Mouse (Mus musculus): Measurements from ENCODE around the gene Gm28230.

The Gm28230 gene

DNA sequence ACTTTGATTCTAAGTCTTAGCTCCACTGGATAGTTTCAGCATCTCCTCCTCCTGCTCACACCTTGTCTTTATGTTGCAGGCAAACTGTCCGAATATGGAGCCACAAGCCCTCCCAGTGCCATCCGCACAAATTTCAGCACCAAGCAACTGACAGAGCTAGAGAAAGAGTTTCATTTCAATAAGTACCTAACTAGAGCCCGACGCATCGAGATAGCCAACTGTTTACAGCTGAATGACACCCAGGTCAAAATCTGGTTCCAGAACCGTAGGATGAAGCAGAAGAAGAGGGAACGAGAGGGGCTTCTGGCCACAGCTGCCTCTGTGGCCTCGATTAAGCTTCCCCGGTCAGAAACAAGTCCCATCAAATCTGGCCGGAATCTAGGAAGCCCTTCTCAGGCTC, 37.4 kb downstream of the Gm28230 start:
- DNase-seq (ENCODE audit: low spot score), result no peak

DNA sequence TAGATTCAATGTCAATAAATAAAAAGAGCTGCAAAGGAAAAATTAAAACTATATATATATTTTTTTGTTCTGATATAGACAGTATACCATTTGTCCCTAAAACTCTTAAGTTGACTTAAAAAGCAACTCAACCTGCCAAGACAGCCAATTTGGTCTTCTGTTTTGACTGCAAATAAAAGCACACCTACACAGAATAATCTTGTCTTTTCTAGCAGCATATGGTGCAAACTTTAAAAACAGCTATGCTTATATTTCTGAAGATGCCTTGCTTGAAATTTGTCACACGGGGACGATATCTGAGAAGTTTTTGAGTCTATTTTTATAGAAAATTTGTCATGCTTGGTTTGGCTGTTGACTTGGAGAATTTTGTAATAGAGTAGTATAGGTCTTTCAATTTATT, 47.8 kb downstream of the Gm28230 start:
- DNase-seq (ENCODE audit: low spot score), result no peak

- DNase-seq (ENCODE audit: low spot score), result no peak
Observed at GRCm38 (mm10) chr2:74777536-74778275, 51.2 kb downstream of the Gm28230 start.

DNA sequence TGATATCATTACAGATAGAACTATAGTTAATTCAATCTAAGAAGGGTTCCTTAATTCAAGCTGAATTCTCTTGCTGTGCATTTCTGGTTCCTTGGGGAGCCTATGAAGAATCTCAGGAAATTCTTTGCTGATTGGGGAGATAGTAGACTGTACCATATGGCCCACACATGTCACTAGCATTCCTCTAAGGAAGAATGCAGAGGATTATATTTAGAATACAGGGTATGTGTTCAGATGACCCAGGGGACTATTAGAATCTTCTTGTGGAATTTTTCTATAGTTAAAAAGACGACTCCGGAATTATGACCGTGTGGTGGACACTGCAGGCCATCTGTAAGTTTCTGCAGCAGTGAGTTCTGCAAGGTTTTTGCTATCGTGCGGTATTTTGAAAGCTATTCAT, 54.9 kb downstream of the Gm28230 start:
- no peak for DNase-seq (ENCODE audit: low spot score)

- no peak for DNase-seq (ENCODE audit: low spot score)
Observed at GRCm38 (mm10) chr2:74795531-74795930, 69.0 kb downstream of the Gm28230 start.

Data from layer of hippocampus, adult 11-12 months (tissue).